Mouse (Mus musculus): ENCODE measurements around the gene Cox20.
"Not testable (repeated sequence)": the region's sequence is repeated elsewhere in the genome, so short reads cannot be mapped to it uniquely, and the experiment has no call there.

Gene Cox20

GRCm38 (mm10) chr1:178320723-178321590, 2.0 kb downstream of the Cox20 start:
- no peak for DNase-seq

- DNase-seq, result no peak
Measured at GRCm38 (mm10) chr1:178321730-178322357, 2.9 kb downstream of the Cox20 start.

GRCm38 (mm10) chr1:178323235-178323634, 4.3 kb downstream of the Cox20 start:
- no peak for DNase-seq

- DNase-seq, result no peak
Measured at GRCm38 (mm10) chr1:178324568-178324967, 5.6 kb downstream of the Cox20 start.

- no peak for DNase-seq
Measured at GRCm38 (mm10) chr1:178326357-178326756, 7.4 kb downstream of the Cox20 start.

GRCm38 (mm10) chr1:178326950-178327349, 8.0 kb downstream of the Cox20 start:
- no peak for DNase-seq

GRCm38 (mm10) chr1:178329017-178329416, 10.1 kb downstream of the Cox20 start:
- no peak for DNase-seq

- DNase-seq, result no peak
Measured at GRCm38 (mm10) chr1:178329946-178330345, 11.0 kb downstream of the Cox20 start.

GRCm38 (mm10) chr1:178335860-178336261, 16.9 kb downstream of the Cox20 start:
- DNase-seq, result peak in 1 of 2 experiments; percentile 26

GRCm38 (mm10) chr1:178336289-178336775, 17.4 kb downstream of the Cox20 start:
- DNase-seq, result peak; percentile 97 to 98

GRCm38 (mm10) chr1:178336777-178337481, 18.0 kb downstream of the Cox20 start:
- peak; percentile 55 to 73 for DNase-seq

- peak; percentile 97 to 98 for DNase-seq
Measured at GRCm38 (mm10) chr1:178337551-178338317, 18.8 kb downstream of the Cox20 start, which contains the start of gene Hnrnpu. TSS of gene Hnrnpu (minus strand) at chr1:178337797.

- peak; percentile 40 to 62 for DNase-seq
Measured at GRCm38 (mm10) chr1:178338318-178338641, 19.4 kb downstream of the Cox20 start.

GRCm38 (mm10) chr1:178340213-178340612, 21.3 kb downstream of the Cox20 start:
- no peak for DNase-seq

GRCm38 (mm10) chr1:178341435-178341834, 22.5 kb downstream of the Cox20 start:
- DNase-seq, result no peak

GRCm38 (mm10) chr1:178342063-178342462, 23.1 kb downstream of the Cox20 start:
- DNase-seq, result no peak

GRCm38 (mm10) chr1:178342612-178343011, 23.7 kb downstream of the Cox20 start:
- no peak for DNase-seq

- DNase-seq, result not testable (repeated sequence)
Measured at GRCm38 (mm10) chr1:178344071-178344805, 25.3 kb downstream of the Cox20 start.

GRCm38 (mm10) chr1:178350792-178351191, 31.9 kb downstream of the Cox20 start:
- no peak for DNase-seq

- DNase-seq, result no peak
Measured at GRCm38 (mm10) chr1:178351643-178352042, 32.7 kb downstream of the Cox20 start.

GRCm38 (mm10) chr1:178354576-178354975, 35.6 kb downstream of the Cox20 start:
- DNase-seq, result no peak

Data from kidney, postnatal 4 days (tissue).